Mouse (Mus musculus) c-Kit-positive CD71-negative TER-119-negative erythroid progenitor cells, embryonic 14.5 days (primary cell): ENCODE measurements at regions not wholly inside any gene's neighbourhood (a gene's known extent, or its start where the extent isn't known, plus 50 kb on each side); places are given as distances from the start of the nearest gene placed in this dataset.
A peak's percentile ranks its signal among the peaks of the same experiment; 100 is the strongest.
"Not testable (repeated sequence)": the region's sequence is repeated elsewhere in the genome, so short reads cannot be mapped to it uniquely, and the experiment has no call there.

Experiments
- DNase-seq: peaks from one replicate; pipeline ENCODE4 v3.0.0-alpha.2; 2013; ENCODE audit warnings: low read depth

- not testable (repeated sequence) for DNase-seq
Measured at GRCm38 (mm10) chr1:101901601-101902000, 2129.0 kb downstream of the Cntnap5b start.

DNA sequence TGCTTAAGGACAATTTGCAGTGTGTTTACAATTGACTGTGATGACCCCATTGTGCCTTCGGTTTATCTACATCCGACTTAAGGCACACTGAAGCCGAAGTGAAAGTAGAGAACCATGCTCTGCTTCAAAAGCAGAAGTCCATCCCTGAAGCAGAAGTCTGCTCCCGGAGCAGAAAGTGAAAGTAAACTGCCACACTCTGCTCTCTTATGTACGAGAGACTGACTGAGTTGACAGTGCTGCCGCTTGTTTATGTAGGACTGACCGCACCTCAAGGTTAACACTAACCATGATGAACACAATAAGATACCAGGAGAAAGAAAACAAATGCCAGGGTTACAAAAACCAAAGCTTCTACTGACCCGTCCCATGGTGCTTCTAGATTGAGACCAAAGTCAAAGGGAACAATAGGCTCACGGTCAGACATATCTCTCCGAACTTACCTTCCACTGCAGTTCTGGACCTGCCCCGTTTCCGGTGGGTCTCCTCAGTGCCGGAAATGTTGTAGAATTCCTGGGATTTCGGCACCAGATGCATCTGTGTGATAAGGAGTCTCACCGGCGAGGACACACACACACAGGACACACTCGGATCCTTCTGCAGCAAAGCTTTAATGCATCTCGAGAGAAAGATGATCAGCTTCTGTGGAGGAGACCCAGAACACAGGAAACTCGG, 2129.7 kb downstream of the Cntnap5b start:
- DNase-seq = peak; percentile 32

- DNase-seq = not testable (repeated sequence)
Measured at GRCm38 (mm10) chr1:101902826-101903210, 2130.3 kb downstream of the Cntnap5b start.

DNA sequence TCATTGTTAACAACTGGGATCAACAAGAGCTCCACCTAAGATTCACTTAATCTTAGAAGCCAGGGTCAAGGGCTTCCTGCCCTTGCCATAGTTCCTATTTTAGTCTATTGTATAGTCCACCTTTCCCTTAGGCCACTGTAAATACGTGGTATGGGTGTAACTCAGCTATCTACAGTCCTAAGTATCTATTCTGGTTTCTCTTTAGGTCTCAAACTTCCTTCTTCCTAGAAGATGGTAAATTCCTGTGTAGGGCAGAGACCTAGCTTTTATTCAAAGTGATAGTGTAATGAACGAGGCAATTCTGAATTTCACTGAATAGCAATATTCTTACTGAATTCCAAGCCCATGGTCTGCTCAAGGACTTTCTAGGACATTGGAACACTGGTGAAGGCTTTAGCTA, 2144.4 kb downstream of the Cntnap5b start:
- DNase-seq = not testable (repeated sequence)

DNA sequence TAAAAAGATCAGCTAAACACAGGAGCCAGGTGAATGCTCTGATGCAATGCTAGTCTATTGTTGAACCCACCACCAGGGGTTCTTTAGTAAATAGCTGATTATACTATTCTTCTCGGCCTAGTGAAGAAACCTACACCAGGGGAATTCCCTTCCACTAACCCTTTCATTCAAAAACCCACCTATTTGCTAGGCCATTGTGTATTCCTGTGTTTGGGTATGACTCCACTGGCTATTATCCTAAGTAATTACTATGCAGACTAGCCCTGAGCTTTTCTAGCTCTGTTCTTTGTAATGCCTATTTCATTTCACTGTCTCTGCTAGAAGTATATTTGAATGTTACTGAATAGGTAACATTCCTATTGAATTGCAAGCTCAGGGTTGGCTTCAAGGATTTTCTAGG, 2146.3 kb downstream of the Cntnap5b start:
- no peak for DNase-seq

DNA sequence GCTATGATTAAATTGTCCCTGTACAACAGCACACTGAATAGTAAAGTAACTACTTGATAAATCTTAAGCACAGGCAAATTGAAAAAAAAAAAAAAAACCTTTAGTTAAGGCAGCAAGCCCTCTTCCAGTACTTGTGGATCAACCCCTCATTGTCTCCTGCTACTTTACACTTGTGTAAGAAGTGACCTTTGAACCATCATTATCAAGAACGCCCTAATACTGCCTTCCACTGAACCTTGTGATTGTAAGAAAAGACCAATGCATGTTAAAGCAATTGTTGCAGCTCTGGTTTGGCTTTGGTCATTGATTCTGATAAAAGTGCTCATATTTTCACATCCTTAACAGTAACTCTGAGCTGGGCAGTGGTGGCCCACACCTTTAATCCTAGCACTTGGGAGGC, 2168.5 kb downstream of the Cntnap5b start:
- no peak for DNase-seq
